Mouse (Mus musculus) central nervous system, embryonic 14 days (tissue): ENCODE data around the gene Prl7b1. TPM values are rescaled to one million over a fixed set of nuclear protein-coding genes. Genes with fewer than 3 reads are reported as not detected.

ENCODE experiments used
- polyA plus RNA-seq: library from polyadenylated mRNA; depleted of rRNA; stranded (reverse); fragments of >200 nt; gene quantifications from 2 replicates; pipeline ENCODE4 v1.2.3, GENCODE M21; 2012; rRNA removed

The Prl7b1 gene
- polyA plus RNA-seq = not detected in 2 replicates

DNA sequence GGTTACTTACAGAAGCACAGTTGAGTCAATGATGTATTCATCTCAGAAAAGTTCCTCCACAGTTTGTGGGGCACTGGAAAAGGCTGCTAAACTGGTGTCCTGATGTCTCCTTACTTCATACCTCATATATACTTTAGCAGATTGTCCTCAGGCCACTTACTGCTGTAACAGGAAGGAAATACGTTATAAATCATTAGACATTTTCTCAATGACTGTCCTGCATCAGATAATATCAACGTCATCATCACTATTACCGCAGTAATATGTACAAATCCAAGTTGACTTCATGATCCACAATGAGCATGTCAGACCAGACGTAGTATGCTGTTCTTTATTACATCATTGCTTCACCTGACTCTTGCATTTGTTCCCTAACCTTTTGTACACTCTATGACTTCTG is at the start of gene Prl7b1:
Gene Prl7b1, minus strand, starts transcription at position 101 of the 400 bp plus-strand sequence.

DNA sequence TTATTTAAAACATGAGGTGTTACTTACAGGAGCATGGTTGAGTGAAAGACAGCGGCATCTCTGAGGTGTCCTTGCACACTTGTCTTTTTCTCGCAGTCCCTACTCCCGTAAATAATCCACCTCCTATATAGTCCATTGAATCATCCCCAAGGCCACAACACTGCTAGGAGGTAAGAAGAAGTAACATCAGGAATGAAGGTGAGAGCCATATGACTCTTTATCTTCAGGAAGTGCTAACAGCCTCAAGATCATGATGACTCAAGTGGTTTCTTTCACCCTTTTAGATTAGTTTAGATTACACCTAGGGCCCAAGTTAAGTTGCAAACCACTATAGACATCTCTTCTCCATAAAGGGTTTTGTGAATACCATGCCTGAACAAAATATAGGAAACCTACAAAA is 32.0 kb upstream of the Prl7b1 start, which contains the start of gene Prl7a1:
Gene Prl7a1, minus strand, starts transcription at position 101 of the 400 bp plus-strand sequence.

DNA sequence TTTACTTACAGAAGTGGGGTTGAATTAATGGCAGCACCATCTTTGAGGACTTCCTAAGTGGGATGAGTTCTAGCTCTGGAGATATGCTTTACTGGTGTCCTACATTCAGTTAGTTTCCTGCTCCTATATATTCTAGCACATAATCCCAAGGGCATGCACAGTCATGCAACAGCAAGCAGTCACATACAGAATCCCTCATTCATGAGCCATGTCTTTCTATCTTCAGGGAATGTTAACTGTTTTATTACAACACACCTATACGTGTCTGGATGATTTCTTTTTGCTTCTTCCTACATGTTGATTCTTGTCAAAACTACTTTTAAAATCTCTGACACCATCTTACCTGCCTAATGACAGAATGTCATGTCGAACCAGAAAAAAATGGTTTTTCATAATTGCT is 28.3 kb downstream of the Prl7b1 start, which contains the start of gene Prl8a1:
Gene Prl8a1, minus strand, starts transcription at position 101 of the 400 bp plus-strand sequence.

DNA sequence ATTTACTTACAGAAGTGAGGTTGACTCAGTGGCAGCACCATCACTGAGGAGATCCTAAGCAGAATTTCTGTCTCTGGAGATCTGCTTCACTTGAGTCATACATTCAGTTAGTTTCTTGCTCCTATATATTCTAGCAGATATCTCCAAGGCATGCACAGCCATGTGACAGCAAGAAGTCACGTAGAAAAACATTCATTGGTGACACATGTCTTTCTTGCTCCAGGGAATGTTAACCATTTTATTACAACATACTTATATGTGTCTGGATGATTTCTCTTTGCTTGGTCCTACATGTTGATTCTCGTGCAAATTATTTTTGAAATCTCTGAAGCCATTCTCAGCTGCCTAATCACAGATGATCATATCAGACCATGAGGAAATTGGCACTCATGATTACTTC is 45.9 kb downstream of the Prl7b1 start, which contains the start of gene Prl8a9:
Gene Prl8a9, minus strand, starts transcription at position 101 of the 400 bp plus-strand sequence.

Other genes starting within 250 kb of the Prl7b1 start
- not detected in 2 replicates for gene Prl2b1, start 219.7 kb downstream of the Prl7b1 start, polyA plus RNA-seq
- gene Prl8a6, start 171.9 kb downstream of the Prl7b1 start, polyA plus RNA-seq = not detected in 2 replicates
- gene Prl8a8, start 97.4 kb downstream of the Prl7b1 start, polyA plus RNA-seq = not detected in 2 replicates
- gene Prl8a9, start 46.0 kb downstream of the Prl7b1 start, polyA plus RNA-seq = not detected in 2 replicates
- not detected in 2 replicates for gene Prl8a1, start 28.4 kb downstream of the Prl7b1 start, polyA plus RNA-seq
- not detected in 2 replicates for gene Prl7a1, start 31.9 kb upstream of the Prl7b1 start, polyA plus RNA-seq
- gene Prl7a2, start 57.5 kb upstream of the Prl7b1 start, polyA plus RNA-seq = not detected in 2 replicates
- gene Prl7d1, start 106.2 kb upstream of the Prl7b1 start, polyA plus RNA-seq = not detected in 2 replicates
- not detected in 2 replicates for gene Prl7c1, start 170.2 kb upstream of the Prl7b1 start, polyA plus RNA-seq
- not detected in 2 replicates for gene Prl2a1, start 191.1 kb upstream of the Prl7b1 start, polyA plus RNA-seq
- not detected in 2 replicates for gene Prl2c1, start 238.8 kb upstream of the Prl7b1 start, polyA plus RNA-seq